Mouse (Mus musculus): ENCODE data around the gene Lysmd3. TPM values are rescaled to one million over a fixed set of nuclear protein-coding genes. Genes with fewer than 3 reads are reported as not detected.

Gene Lysmd3
- polyA plus RNA-seq, 1 experiment from 2014 or later = 16.2 TPM

DNA sequence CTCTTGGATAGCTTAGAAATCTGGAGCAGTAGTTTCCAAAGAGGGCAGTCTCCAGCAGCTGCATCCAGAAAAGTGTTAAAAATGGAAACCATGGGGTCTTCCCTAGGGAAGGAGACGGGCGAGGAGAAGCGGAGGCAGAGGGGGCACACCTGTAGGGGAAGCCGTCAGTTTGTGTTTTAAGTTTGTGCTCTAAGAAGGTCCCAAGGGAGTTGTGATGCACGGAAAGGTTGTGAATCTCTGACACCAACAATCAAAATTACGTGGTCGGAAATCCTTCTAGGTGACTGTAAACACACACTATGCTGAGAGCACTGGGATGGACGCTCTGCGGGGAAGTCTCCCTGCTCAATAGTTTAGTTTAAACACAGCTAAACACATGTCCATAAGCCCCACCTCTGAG lies 46.2 kb downstream of the Lysmd3 start:
- H3K9me3 ChIP-seq (ENCODE audit: control insufficient read depth, low read length) = no peaks in the 10 kb centered on the region
- no peak overlapping the region for H3K9ac ChIP-seq (ENCODE audit: low read length)
- no peak overlapping the region for H3K4me2 ChIP-seq (replicated peaks; ENCODE audit: low read depth)
- DNase-seq (ENCODE audit: low spot score) (no peak), ATAC-seq (ENCODE audit: low FRiP score, low TSS enrichment) (no peak)
- no peaks in the 10 kb centered on the region for H3K36me3 ChIP-seq (ENCODE audit: control insufficient read depth, insufficient read depth, low read length)
- no peak for TF ChIP-seq EP300 (optimal IDR thresholded peaks at IDR 0.05)
- TF ChIP-seq CTCF (IDR thresholded peaks at IDR 0.05; ENCODE audit: low read depth) = no peak
- no peaks in the 10 kb centered on the region for H3K27me3 ChIP-seq (ENCODE audit: control insufficient read depth, insufficient read depth, low read length)
- no peaks in the 10 kb centered on the region for H3K4me1 ChIP-seq (replicated peaks; ENCODE audit: control insufficient read depth, insufficient read depth)
- H3K27ac ChIP-seq (replicated peaks) = no peak overlapping the region
- 66% methylated on average over 9 of the region's 9 CpGs for WGBS
- no peak overlapping the region for H3K4me3 ChIP-seq (ENCODE audit: low read depth, low read length)

DNA sequence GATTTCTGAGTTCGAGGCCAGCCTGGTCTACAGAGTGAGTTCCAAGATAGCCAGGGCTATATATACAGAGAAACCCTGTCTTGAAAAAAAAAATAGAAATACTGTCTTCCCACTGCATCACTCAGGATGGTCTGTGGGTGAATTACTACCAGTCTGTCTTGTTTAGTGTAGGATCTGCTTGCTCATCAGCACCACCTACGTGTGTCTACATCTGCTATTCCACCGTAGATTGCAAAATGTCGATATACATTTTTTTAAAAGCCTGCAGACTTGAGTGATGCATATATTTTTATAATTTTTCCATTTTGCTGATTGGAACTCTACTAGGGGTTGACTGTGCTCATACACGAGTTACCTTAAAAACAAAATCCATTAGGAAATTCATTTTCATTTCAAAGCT lies 48.8 kb downstream of the Lysmd3 start:
- no peak overlapping the region for H3K27ac ChIP-seq (replicated peaks)
- H3K4me2 ChIP-seq (replicated peaks; ENCODE audit: low read depth) = no peak overlapping the region
- H3K27me3 ChIP-seq (ENCODE audit: control insufficient read depth, insufficient read depth, low read length) = no peaks in the 10 kb centered on the region
- H3K4me1 ChIP-seq (replicated peaks; ENCODE audit: control insufficient read depth, insufficient read depth) = no peaks in the 10 kb centered on the region
- ATAC-seq (ENCODE audit: low FRiP score, low TSS enrichment) (no peak), DNase-seq (ENCODE audit: low spot score) (no peak)
- WGBS = 82% methylated on average over 5 of the region's 5 CpGs
- H3K9me3 ChIP-seq (ENCODE audit: control insufficient read depth, low read length) = no peaks in the 10 kb centered on the region
- no peak overlapping the region for H3K4me3 ChIP-seq (ENCODE audit: low read depth, low read length)
- TF ChIP-seq EP300 (optimal IDR thresholded peaks at IDR 0.05) (no peak), CTCF (IDR thresholded peaks at IDR 0.05; ENCODE audit: low read depth) (no peak)
- H3K36me3 ChIP-seq (ENCODE audit: control insufficient read depth, insufficient read depth, low read length) = no peaks in the 10 kb centered on the region
- H3K9ac ChIP-seq (ENCODE audit: low read length) = no peak overlapping the region

DNA sequence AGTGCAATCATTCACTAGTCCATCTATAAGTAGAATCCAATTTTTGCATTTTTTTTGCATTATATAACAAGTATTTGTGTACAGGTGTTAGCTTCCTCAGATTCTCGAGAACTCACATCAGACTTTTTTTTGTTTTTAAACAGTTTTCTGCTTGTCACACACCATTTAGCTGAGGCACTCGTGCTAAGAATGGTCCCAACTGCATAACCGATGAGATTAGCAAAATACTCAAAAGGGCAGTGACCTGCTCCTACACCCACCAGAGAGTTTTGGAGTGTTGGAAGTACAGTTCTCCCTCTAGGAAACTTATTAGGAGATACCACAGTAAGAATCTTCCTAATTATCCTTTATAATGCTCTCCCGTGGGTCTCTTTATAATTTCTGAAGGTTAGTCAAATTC lies 52.3 kb downstream of the Lysmd3 start:
- no peaks in the 10 kb centered on the region for H3K4me1 ChIP-seq (replicated peaks; ENCODE audit: control insufficient read depth, insufficient read depth)
- DNase-seq (ENCODE audit: low spot score) = no peak
- no peak for ATAC-seq (ENCODE audit: low FRiP score, low TSS enrichment)
- peak overlapping the region; percentile 99 for H3K4me2 ChIP-seq (replicated peaks; ENCODE audit: low read depth)
- H3K9me3 ChIP-seq (ENCODE audit: control insufficient read depth, low read length) = no peaks in the 10 kb centered on the region
- TF ChIP-seq EP300 (optimal IDR thresholded peaks at IDR 0.05) (no peak), CTCF (IDR thresholded peaks at IDR 0.05; ENCODE audit: low read depth) (no peak)
- no peaks in the 10 kb centered on the region for H3K36me3 ChIP-seq (ENCODE audit: control insufficient read depth, insufficient read depth, low read length)
- WGBS = 32% methylated on average over 4 of the region's 4 CpGs
- peak overlapping the region; percentile 76 for H3K4me3 ChIP-seq (ENCODE audit: low read depth, low read length)
- H3K27ac ChIP-seq (replicated peaks) = peak overlapping the region; percentile 5; the same call in 1 of the 2 replicates
- no peaks in the 10 kb centered on the region for H3K27me3 ChIP-seq (ENCODE audit: control insufficient read depth, insufficient read depth, low read length)
- H3K9ac ChIP-seq (ENCODE audit: low read length) = no peak overlapping the region; the same call in 1 of the 2 replicates

DNA sequence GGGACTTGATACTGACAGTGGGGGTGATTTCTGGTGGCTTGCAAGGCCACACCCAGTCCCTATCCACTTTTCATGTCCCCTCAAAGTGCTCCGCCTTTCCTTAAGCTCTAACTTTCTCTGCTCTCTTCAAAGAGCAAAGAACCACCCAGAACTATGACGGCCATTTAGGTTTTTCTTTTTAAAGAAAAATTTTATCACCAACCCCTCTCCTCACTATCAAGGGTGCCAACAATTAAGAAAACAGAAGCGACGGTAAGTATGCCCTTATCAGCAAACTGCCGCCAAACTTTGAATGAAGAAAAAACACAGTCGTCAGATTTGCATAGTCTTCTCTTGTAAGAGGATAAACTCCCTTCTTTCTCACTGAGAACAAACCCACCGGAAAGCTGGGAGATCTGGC lies 52.8 kb downstream of the Lysmd3 start:
- H3K9me3 ChIP-seq (ENCODE audit: control insufficient read depth, low read length) = no peaks in the 10 kb centered on the region
- under 1% methylated on average over 7 of the region's 7 CpGs for WGBS
- no peak for ATAC-seq (ENCODE audit: low FRiP score, low TSS enrichment)
- H3K4me3 ChIP-seq (ENCODE audit: low read depth, low read length) = peak overlapping the region; percentile 76
- no peaks in the 10 kb centered on the region for H3K4me1 ChIP-seq (replicated peaks; ENCODE audit: control insufficient read depth, insufficient read depth)
- TF ChIP-seq EP300 (optimal IDR thresholded peaks at IDR 0.05) = no peak
- no peak for TF ChIP-seq CTCF (IDR thresholded peaks at IDR 0.05; ENCODE audit: low read depth)
- H3K4me2 ChIP-seq (replicated peaks; ENCODE audit: low read depth) = peak overlapping the region; percentile 99
- peak overlapping the region; percentile 93 for H3K27ac ChIP-seq (replicated peaks)
- peak overlapping the region; percentile 74 for H3K9ac ChIP-seq (ENCODE audit: low read length)
- no peaks in the 10 kb centered on the region for H3K27me3 ChIP-seq (ENCODE audit: control insufficient read depth, insufficient read depth, low read length)
- DNase-seq (ENCODE audit: low spot score) = no peak
- H3K36me3 ChIP-seq (ENCODE audit: control insufficient read depth, insufficient read depth, low read length) = no peaks in the 10 kb centered on the region

DNA sequence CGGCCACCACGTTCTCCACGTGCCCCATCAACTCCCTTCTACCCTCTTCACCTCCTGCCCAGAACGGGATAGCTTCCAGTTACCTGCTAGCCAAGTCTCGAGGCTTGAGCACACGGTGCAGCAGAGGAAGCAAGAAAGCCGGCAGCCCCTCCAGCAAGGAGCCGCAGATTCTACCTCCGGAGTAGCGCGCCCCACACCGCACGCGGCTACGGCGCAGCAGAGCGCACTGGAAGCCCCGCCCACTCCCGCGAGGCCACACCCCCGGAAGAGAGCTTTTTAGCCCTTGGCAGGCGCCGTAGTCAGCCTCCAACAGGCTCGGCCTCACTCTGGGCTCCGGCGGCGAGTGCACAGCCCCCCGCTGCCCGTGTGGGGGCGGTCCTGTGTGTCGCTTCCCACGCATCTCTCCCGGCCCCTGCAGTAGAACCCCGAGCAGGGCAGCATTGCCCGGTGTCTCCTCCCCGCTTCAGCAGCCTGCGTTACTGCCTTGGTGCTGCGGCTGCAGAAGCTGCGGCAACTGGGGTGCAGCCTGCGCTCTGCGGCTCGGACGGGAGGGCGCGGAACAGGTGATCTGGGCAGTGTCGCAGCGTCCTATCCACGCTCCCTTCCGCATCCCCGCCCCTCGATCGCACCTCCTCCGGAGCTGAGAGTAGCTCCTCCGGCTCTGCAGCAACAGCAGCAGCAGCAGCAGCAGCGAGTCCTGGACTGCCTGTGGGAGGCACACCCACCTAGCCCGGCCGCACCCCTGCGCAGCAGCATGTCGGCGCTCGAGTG lies 53.5 kb downstream of the Lysmd3 start, which contains the start of the genes Polr3g and Mblac2:
Gene Polr3g (minus strand): TSS at position 239 of the 771 bp plus-strand sequence.
Gene Mblac2 (plus strand): TSS at position 567 of the 771 bp plus-strand sequence.
- H3K4me3 ChIP-seq (ENCODE audit: low read depth, low read length) = peak within 1 kb of the TSS; percentile 76
- peak within 1 kb of the TSS; percentile 99 for H3K4me2 ChIP-seq (replicated peaks; ENCODE audit: low read depth)
- no peaks in the 10 kb centered on the region for H3K27me3 ChIP-seq (ENCODE audit: control insufficient read depth, insufficient read depth, low read length)
- no peaks in the 10 kb centered on the region for H3K36me3 ChIP-seq (ENCODE audit: control insufficient read depth, insufficient read depth, low read length)
- under 1% methylated on average over 52 of the region's 61 CpGs for WGBS
- H3K9ac ChIP-seq (ENCODE audit: low read length) = peak within 1 kb of the TSS; percentile 74
- ATAC-seq (ENCODE audit: low FRiP score, low TSS enrichment) = peak; percentile 99
- H3K9me3 ChIP-seq (ENCODE audit: control insufficient read depth, low read length) = no peaks in the 10 kb centered on the region
- peak; percentile 24 for TF ChIP-seq CTCF (IDR thresholded peaks at IDR 0.05; ENCODE audit: low read depth)
- no peak for TF ChIP-seq EP300 (optimal IDR thresholded peaks at IDR 0.05)
- peak within 1 kb of the TSS; percentile 93 for H3K27ac ChIP-seq (replicated peaks)
- no peaks in the 10 kb centered on the region for H3K4me1 ChIP-seq (replicated peaks; ENCODE audit: control insufficient read depth, insufficient read depth)
- DNase-seq (ENCODE audit: low spot score) = peak; percentile 95
